Mouse (Mus musculus) C2C12 (cell line): ENCODE measurements around the gene Gipc1. TPM values are rescaled to one million over a fixed set of nuclear protein-coding genes. Genes with fewer than 3 reads are reported as not detected.

ENCODE experiments used
- H3K27me3 ChIP-seq: one replicate; pipeline ENCODE4 v1.6.1; 2011; ENCODE audit not compliant: control insufficient read depth, insufficient read depth, insufficient read length
- H3K36me3 ChIP-seq: one replicate; pipeline ENCODE4 v1.6.1; 2011; ENCODE audit not compliant: control insufficient read depth, insufficient read depth
- H3K4me3 ChIP-seq: one replicate; pipeline ENCODE4 v1.5.1; 2011; ENCODE audit warnings: mild to moderate bottlenecking, control low read depth; ENCODE audit not compliant: poor library complexity, insufficient read depth, severe bottlenecking
- H3K79me2 ChIP-seq: one replicate; pipeline ENCODE4 v1.6.1; 2011; ENCODE audit not compliant: control insufficient read depth, insufficient read depth
- H3K79me3 ChIP-seq: one replicate; pipeline ENCODE4 v1.6.1; 2011; ENCODE audit warnings: low read depth, control low read depth
- H3ac ChIP-seq: one replicate; pipeline ENCODE3; 2011; ENCODE audit warnings: low read depth; ENCODE audit not compliant: control insufficient read depth, insufficient read length
- CEBPB ChIP-seq: IDR thresholded peaks from one replicate; pipeline ENCODE4 v1.6.1; 2011; ENCODE audit warnings: low read depth, mild to moderate bottlenecking, control low read depth, moderate library complexity
- CTCF ChIP-seq: IDR thresholded peaks from one replicate; pipeline ENCODE4 v1.5.1; 2011; ENCODE audit not compliant: control insufficient read depth, insufficient read depth, insufficient read length
- FOSL1 ChIP-seq: IDR thresholded peaks from one replicate; pipeline ENCODE4 v1.8.0; 2011; ENCODE audit warnings: mild to moderate bottlenecking, low read length; ENCODE audit not compliant: poor library complexity, insufficient read depth, severe bottlenecking
- MAX ChIP-seq: IDR thresholded peaks from one replicate; pipeline ENCODE4 v1.6.1; 2011; ENCODE audit warnings: mild to moderate bottlenecking, control low read depth
- MYOD1 ChIP-seq: IDR thresholded peaks from one replicate; pipeline ENCODE4 v1.6.1; 2011; ENCODE audit warnings: low read depth; ENCODE audit not compliant: control insufficient read depth, insufficient read length
- MYOG ChIP-seq: IDR thresholded peaks from one replicate; pipeline ENCODE4 v1.6.1; 2011; ENCODE audit not compliant: control insufficient read depth, insufficient read length; ENCODE audit errors: extremely low read depth
- USF1 ChIP-seq: IDR thresholded peaks from one replicate; pipeline ENCODE4 v1.6.1; 2011; ENCODE audit warnings: low read depth, mild to moderate bottlenecking, control low read depth, moderate library complexity
- polyA plus RNA-seq: library from polyadenylated mRNA; unstranded; fragments of >200 nt; fragmentation: generic; extraction: Trizol; gene quantifications from one replicate; pipeline ENCODE4 v1.2.1, GENCODE M21; 2012; ENCODE audit warnings: missing spikeins

Gipc1 gene
- polyA plus RNA-seq, 1 experiment: 81.8 TPM

- Histone ChIP-seq H3K36me3 (peaks cover 10% of the 10 kb centered on the region), H3K4me3 (no peak overlapping the region), H3K79me3 (peaks cover 1% of the 10 kb centered on the region), H3ac (no peak overlapping the region), H3K79me2 (no peaks in the 10 kb centered on the region), H3K27me3 (no peaks in the 10 kb centered on the region)
- TF ChIP-seq MAX (no peak), MYOG (no peak), FOSL1 (no peak), USF1 (no peak), MYOD1 (no peak), CTCF (no peak), CEBPB (no peak)
Observed at GRCm38 (mm10) chr8:83660545-83660944, 8.1 kb downstream of the Gipc1 start.

- Histone ChIP-seq H3K4me3 (no peak overlapping the region), H3K36me3 (peaks cover 10% of the 10 kb centered on the region), H3K79me2 (no peaks in the 10 kb centered on the region), H3ac (no peak overlapping the region), H3K79me3 (peaks cover 1% of the 10 kb centered on the region), H3K27me3 (no peaks in the 10 kb centered on the region)
- TF ChIP-seq CEBPB: no peak
- TF ChIP-seq FOSL1: no peak
- no peak for TF ChIP-seq MYOG
- no peak for TF ChIP-seq MYOD1
- no peak for TF ChIP-seq MAX
- no peak for TF ChIP-seq USF1
- no peak for TF ChIP-seq CTCF
Observed at GRCm38 (mm10) chr8:83660995-83661680, 8.7 kb downstream of the Gipc1 start.

- Histone ChIP-seq H3K4me3 (no peak overlapping the region), H3K79me3 (peaks cover 1% of the 10 kb centered on the region), H3K27me3 (no peaks in the 10 kb centered on the region), H3ac (no peak overlapping the region), H3K36me3 (peaks cover 5% of the 10 kb centered on the region), H3K79me2 (no peaks in the 10 kb centered on the region)
- TF ChIP-seq MAX (no peak), MYOG (no peak), USF1 (no peak), FOSL1 (no peak), CEBPB (no peak), CTCF (peak; percentile 72), MYOD1 (no peak)
Observed at GRCm38 (mm10) chr8:83662421-83662826, 9.9 kb downstream of the Gipc1 start.

- Histone ChIP-seq H3K36me3 (peaks cover 5% of the 10 kb centered on the region), H3K79me2 (no peaks in the 10 kb centered on the region), H3K79me3 (no peaks in the 10 kb centered on the region), H3ac (no peak overlapping the region), H3K27me3 (no peaks in the 10 kb centered on the region), H3K4me3 (no peak overlapping the region)
- TF ChIP-seq FOSL1: no peak
- TF ChIP-seq MAX: no peak
- TF ChIP-seq USF1: no peak
- no peak for TF ChIP-seq CEBPB
- TF ChIP-seq MYOD1: no peak
- TF ChIP-seq CTCF: no peak
- TF ChIP-seq MYOG: no peak
Observed at GRCm38 (mm10) chr8:83664096-83664495, 11.6 kb downstream of the Gipc1 start.

- no peak for TF ChIP-seq CTCF
- no peak for TF ChIP-seq USF1
- TF ChIP-seq MAX: no peak
- no peak for TF ChIP-seq FOSL1
- peaks cover 5% of the 10 kb centered on the region for H3K36me3 ChIP-seq
- no peak overlapping the region for H3ac ChIP-seq
- H3K79me2 ChIP-seq: no peaks in the 10 kb centered on the region
- no peak overlapping the region for H3K4me3 ChIP-seq
- H3K79me3 ChIP-seq: no peaks in the 10 kb centered on the region
- no peaks in the 10 kb centered on the region for H3K27me3 ChIP-seq
Observed at GRCm38 (mm10) chr8:83664931-83665625, 12.6 kb downstream of the Gipc1 start.
